Mouse (Mus musculus) telencephalon, adult 2 months (tissue): ENCODE data around the gene Tram1l1.
"Not testable (repeated sequence)": the region's sequence is repeated elsewhere in the genome, so short reads cannot be mapped to it uniquely, and the experiment has no call there.

Experiments used
- DNase-seq: peaks from one replicate; pipeline ENCODE4 v3.0.0-alpha.2; 2011; ENCODE audit warnings: low read depth, low spot score

The Tram1l1 gene

GRCm38 (mm10) chr3:124320821-124321576 lies at the start of gene Tram1l1:
Tram1l1 (plus strand) TSS chr3:124320855.
- peak; percentile 77 for DNase-seq

- DNase-seq = no peak
Observed at GRCm38 (mm10) chr3:124271229-124271628, 49.4 kb upstream of the Tram1l1 start.

- DNase-seq = no peak
Observed at GRCm38 (mm10) chr3:124271668-124272067, 49.0 kb upstream of the Tram1l1 start.

- no peak for DNase-seq
Observed at GRCm38 (mm10) chr3:124272465-124273089, 48.1 kb upstream of the Tram1l1 start.

GRCm38 (mm10) chr3:124274928-124275609 lies 45.6 kb upstream of the Tram1l1 start:
- DNase-seq = peak; percentile 52

GRCm38 (mm10) chr3:124288936-124289335 lies 31.7 kb upstream of the Tram1l1 start:
- not testable (repeated sequence) for DNase-seq

- DNase-seq = no peak
Observed at GRCm38 (mm10) chr3:124319254-124319653, 1.4 kb upstream of the Tram1l1 start.

GRCm38 (mm10) chr3:124320398-124320797 lies 257 bp upstream of the Tram1l1 start:
- peak; percentile 21 for DNase-seq

GRCm38 (mm10) chr3:124346445-124346844 lies 25.8 kb downstream of the Tram1l1 start:
- no peak for DNase-seq

GRCm38 (mm10) chr3:124357533-124357932 lies 36.9 kb downstream of the Tram1l1 start:
- DNase-seq = peak; percentile 65

- DNase-seq = no peak
Observed at GRCm38 (mm10) chr3:124372031-124372430, 51.4 kb downstream of the Tram1l1 start.
